Mouse (Mus musculus): ENCODE data around the gene Gatad2a. TPM values are rescaled to one million over a fixed set of nuclear protein-coding genes. Genes with fewer than 3 reads are reported as not detected.
"Not testable (repeated sequence)": the region's sequence is repeated elsewhere in the genome, so short reads cannot be mapped to it uniquely, and the experiment has no call there.

Gatad2a gene
- total RNA-seq, 4 experiments from 2014 or later = 28.0 to 31.2 (median 30.0) TPM

- DNase-seq (ENCODE audit: low spot score) = no peak
These were observed 785 bp downstream of the Gatad2a start for GRCm38 (mm10) chr8:69995422-69995775.

- DNase-seq (ENCODE audit: low spot score) = not testable (repeated sequence)
These were observed 7.2 kb downstream of the Gatad2a start for GRCm38 (mm10) chr8:69988936-69989335.

- DNase-seq (ENCODE audit: low spot score) = no peak
These were observed 8.4 kb downstream of the Gatad2a start for GRCm38 (mm10) chr8:69987744-69988143.

DNA sequence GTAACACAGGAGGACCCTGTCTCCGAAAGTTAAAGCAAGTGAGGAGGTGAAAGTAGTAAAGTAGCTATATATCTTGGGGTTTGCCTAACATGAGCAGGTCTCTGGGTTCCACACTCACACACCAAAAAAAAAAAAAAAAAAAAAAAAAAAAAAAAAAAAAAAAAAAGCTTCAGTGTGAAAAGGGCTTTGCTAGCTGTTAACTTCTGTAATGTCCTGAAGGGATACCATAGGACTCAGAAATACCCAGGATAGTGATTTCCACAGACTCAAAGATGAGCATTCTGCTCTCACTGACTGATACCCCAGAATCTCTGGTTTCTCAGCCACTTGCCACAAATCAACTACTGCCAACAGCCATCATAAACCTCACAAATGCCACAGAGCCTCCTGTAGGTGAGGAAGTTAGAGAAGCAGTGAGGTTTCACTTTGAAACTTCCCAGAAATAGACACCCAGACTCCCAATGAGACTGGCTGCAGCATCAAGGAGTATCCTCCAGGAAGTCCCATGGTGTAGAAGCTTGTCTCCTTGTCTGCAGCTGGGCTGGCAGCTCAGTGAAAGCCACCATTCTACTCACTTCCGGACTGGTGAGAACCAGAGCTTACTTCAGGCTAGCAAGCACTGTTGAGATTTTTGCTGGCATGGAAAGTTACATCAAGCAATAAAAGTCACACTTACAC lies 11.2 kb downstream of the Gatad2a start:
- DNase-seq (ENCODE audit: low spot score) = no peak

DNA sequence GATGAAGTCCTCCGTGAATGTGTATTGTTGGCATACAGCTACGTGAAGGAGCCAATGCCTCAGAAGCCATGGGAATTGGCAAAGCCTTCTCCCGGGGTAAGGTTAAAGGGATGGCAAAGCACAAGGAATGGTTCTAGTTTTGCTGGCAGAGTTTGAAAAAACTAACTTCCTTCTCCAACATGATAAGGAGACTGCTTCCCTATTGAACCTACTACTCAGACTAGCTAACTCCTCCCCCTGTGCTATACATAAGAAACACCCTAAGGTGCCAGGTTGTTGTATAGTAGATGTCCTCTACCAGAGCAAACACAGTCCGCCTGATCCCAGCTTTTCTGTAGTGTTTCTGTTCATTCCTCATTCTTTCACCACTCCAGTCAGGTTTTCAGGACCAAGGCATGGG lies 17.7 kb downstream of the Gatad2a start:
- no peak for DNase-seq (ENCODE audit: low spot score)

DNA sequence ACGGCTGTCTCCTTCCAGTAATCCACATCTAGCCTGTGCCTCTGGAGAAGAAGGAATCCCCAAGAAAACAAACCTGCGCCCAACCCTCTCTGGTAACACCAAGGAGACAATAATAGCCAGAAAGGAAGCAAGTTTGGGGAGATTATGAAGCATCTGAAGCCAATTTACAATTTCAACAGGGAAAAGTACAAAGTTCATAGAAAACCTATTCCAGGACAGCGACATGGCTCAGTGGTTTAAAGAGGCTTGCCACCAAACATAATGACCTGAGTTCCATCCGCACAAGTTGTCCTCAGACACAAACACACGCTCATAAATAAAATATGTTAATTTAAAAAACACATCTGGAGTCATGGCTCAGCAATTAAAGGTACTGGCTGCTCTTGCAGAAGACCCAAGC lies 21.4 kb downstream of the Gatad2a start:
- DNase-seq (ENCODE audit: low spot score) = no peak

GRCm38 (mm10) chr8:69974194-69974614 lies 22.0 kb downstream of the Gatad2a start:
- peak; percentile 95 for DNase-seq (ENCODE audit: low spot score)

- DNase-seq (ENCODE audit: low spot score) = peak; percentile 26
These were observed 22.6 kb downstream of the Gatad2a start for GRCm38 (mm10) chr8:69973442-69974161.

- no peak for DNase-seq (ENCODE audit: low spot score)
These were observed 23.1 kb downstream of the Gatad2a start for GRCm38 (mm10) chr8:69973063-69973441.

- no peak for DNase-seq (ENCODE audit: low spot score)
These were observed 25.3 kb downstream of the Gatad2a start for GRCm38 (mm10) chr8:69970880-69971279.

DNA sequence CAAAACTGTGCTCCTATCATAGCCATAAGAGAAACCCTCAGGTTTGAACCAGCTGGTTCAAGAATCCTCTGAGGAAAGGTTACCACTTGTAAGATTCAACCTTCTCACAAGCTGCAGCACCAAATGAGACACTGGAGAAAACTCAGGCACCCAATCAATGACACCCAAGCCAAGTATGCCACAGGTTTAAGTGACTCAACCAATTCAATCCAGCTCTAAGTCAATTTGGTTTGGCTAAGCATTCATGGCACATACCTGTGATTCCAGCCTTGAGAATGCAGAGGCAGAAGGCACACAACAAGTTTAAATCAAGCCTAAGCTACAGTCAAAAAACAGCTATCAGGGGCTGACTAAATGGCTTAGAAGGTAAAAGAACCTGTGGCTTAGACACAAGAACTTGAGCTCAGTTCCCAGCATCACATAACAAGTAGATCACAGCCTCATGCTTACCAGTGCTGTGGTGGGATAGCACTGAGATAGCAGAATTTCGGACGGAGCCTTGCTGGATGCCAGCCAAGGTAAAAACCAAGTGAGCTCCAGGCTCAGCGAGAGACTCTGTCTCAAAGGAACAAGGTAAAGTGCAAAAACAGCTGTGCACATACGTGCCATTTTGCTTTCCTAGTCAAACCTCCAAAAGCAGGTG lies 28.8 kb downstream of the Gatad2a start:
- DNase-seq (ENCODE audit: low spot score) = no peak

GRCm38 (mm10) chr8:69959241-69959640 lies 36.9 kb downstream of the Gatad2a start:
- no peak for DNase-seq (ENCODE audit: low spot score)

DNA sequence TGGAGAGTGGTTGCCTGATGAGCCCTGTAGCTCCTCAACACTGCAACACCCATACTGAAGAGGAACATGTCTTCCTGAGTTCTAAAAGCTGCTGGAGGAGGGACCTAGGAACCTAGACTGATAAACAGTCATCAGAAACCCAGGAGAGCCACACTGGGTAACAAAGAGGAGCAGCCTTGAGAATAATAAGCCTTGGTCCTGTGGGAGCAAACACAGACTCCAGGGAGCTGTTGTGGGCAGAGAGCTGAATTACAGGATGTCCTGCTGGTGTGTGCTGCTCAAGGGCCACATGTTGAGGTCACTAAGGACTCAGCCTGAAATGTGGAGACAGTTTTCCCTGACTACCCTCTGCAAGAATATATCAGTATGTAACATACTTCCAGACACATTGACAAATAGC lies 38.3 kb downstream of the Gatad2a start:
- peak; percentile 62 for DNase-seq (ENCODE audit: low spot score)

- peak; percentile 37 for DNase-seq (ENCODE audit: low spot score)
These were observed 38.8 kb downstream of the Gatad2a start for GRCm38 (mm10) chr8:69957419-69957818.

DNA sequence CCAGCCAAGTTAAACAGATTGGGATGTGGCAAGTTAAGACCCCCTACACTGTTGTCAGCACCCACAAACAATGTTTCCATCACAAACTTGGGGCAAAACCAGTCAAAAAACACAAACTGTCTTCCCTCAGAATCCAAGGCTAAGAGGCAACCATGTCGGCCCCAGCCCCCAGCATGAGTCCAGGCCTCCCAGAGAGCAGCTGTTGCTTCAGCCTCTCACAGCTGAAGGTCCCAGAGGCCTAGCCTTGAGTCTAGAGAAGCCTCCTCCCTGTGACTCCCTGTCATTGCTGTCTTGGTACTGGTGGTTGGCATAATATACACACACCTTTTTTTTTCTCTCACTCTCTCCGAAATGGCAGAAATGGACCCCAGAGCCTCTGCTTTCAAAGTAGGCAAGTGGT lies 39.5 kb downstream of the Gatad2a start:
- no peak for DNase-seq (ENCODE audit: low spot score)

DNA sequence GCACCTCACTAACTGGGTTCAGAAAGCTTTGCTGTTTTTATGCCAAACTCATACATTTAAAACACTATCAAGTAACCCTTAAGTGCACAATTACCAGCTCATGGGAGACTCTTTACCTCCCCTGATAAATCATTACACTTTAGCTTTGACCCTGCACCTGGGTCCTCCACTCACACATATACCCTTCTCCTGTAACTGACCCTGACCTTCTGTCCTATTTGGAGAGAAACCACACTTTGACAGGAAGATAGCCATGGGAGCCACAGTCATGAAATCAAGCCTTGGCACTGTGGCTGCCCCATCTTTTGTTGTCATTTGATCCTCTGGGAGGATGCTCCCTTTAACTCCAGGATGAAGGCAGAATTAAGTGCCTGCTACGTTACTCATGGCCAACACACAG lies 41.5 kb downstream of the Gatad2a start:
- DNase-seq (ENCODE audit: low spot score) = no peak

GRCm38 (mm10) chr8:69954213-69954612 lies 42.0 kb downstream of the Gatad2a start:
- no peak for DNase-seq (ENCODE audit: low spot score)

DNA sequence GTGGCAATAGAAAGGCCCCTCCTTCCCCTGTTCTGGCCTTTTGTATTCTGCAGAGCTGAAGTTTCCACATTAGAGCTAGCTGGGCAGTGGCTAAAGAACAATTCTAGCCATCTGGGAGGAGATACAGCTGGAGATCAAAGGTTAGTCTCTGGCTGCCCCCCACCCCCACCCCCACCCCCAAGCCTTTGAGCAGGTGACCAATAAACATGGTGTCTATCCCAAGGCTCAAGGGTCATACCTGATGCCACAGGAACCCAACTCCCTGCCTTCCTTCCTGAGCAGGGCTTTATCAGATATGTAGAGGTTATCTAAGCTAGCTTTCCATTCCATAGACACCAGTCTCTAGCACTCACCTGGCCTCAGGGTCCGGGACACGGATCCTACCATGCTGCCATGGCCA lies 45.9 kb downstream of the Gatad2a start:
- no peak for DNase-seq (ENCODE audit: low spot score)

DNA sequence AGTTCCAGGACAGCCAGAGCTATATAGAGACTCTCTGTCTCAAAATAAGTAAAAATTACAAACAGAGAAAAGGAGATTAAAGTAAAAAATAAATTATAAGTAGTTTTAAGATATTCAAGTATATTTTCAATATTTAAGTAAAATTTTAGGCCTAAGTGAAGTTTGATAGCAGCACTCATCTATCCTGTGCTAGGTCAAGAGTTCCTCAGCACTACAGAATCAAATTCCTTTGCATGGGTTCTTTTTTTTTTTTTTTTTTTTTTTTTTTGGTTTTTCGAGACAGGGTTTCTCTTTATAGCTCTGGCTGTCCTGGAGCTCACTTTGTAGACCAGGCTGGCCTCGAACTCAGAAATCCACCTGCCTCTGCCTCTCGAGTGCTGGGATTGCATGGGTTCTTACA lies 53.7 kb downstream of the Gatad2a start:
- not testable (repeated sequence) for DNase-seq (ENCODE audit: low spot score)

DNA sequence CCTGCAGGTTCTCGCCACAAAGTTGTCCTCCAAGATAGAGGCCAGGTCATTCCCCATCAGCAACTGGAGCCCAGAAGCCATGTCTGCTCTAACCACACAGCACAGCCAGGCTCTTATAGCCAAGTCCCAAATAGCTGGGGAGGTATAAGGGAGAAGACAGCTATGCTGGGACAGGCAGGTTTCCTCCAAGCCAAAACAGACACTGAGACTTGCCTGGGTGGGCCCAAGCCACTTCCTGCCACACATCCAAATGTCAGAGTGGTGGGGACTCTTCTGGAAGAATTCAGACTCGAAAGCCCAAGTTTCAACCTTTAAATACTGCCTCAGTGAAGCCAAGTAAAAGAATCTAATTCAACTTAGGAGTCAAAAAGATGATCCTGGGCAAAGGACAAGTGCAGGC lies 55.8 kb downstream of the Gatad2a start:
- DNase-seq (ENCODE audit: low spot score) = no peak

DNA sequence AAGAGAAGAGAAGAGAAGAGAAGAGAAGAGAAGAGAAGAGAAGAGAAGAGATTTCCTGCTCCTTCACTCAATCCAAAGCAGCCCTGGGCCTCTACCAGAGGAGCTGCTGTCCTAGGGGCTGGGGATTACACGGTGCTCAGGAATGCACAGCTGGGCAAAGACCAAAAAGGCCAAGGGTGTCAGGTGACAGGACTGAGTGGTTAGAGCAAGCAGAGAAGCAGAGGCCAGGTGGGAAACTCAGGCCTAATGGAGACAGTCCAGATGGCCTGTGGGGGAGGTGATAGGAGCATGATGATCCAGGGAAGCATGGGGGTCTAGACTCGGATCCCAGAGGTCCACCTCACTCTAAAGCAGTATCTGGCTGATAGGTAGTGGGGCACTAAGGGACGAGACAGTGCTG lies 56.6 kb downstream of the Gatad2a start:
- no peak for DNase-seq (ENCODE audit: low spot score)

- DNase-seq (ENCODE audit: low spot score) = no peak
These were observed 57.8 kb downstream of the Gatad2a start for GRCm38 (mm10) chr8:69938245-69938982.
